16 mouse cellular contexts compared by ENCODE assay signal in genomic region chr1:178999876-179000528, GRCm38 (mm10).
DNase-seq lines count a peak whose midpoint lies in the region; ATAC-seq and TF ChIP-seq lines count a peak whose summit lies in the region.
"Had no signal": no experiment of that assay in that cellular context is flagged by ENCODE, and none has a peak within 500 bp of the region (broad histone marks: within the 10 kb centered on the region; RNA-seq: fewer than 3 reads in every experiment).

No protein-coding gene starts in this region.

- no peaks in the 10 kb centered on the region for H3K36me3 ChIP-seq in limb, embryonic 14.5 days (ENCODE audit: control insufficient read depth, insufficient read depth, low read length)
- H3K36me3 ChIP-seq: G1E had no signal

- no peak overlapping the region for H3K27ac ChIP-seq in limb, embryonic 14.5 days (replicated peaks; ENCODE audit: low read depth, low read length)

- H3K4me3 ChIP-seq in limb, embryonic 14.5 days (replicated peaks; ENCODE audit: low read length), result no peak overlapping the region

- no peak for TF ChIP-seq POLR2A in limb, embryonic 14.5 days (IDR thresholded peaks at IDR 0.05; ENCODE audit: borderline replicate concordance, extremely low read depth, insufficient read depth, insufficient read length)

- peaks cover 15% of the 10 kb centered on the region; the same call in 1 of the 2 replicates for H3K4me1 ChIP-seq in limb, embryonic 14.5 days (ENCODE audit: control insufficient read depth, insufficient read depth, low read length)

- no peak overlapping the region for H3K9ac ChIP-seq in limb, embryonic 14.5 days (ENCODE audit: low read depth, low read length, severe bottlenecking)

- ATAC-seq in limb, embryonic 14.5 days (ENCODE audit: low FRiP score, low read depth), result peak; percentile 51

- no peak overlapping the region for H3K4me2 ChIP-seq in limb, embryonic 14.5 days (replicated peaks; ENCODE audit: low read depth, low read length, severe bottlenecking)

- H3K9me3 ChIP-seq in limb, embryonic 14.5 days (ENCODE audit: control insufficient read depth, low read length), result no peaks in the 10 kb centered on the region

- intact Hi-C loops in left cerebral cortex, postnatal 4 days (cut with DNase I), result no loop called here
- intact Hi-C loops in left cerebral cortex, postnatal 10 days (cut with DNase I), result no loop called here

- H3K27me3 ChIP-seq in limb, embryonic 14.5 days (ENCODE audit: control insufficient read depth, insufficient read depth, low read length), result no peaks in the 10 kb centered on the region

- peak; percentile 55 to 59 for DNase-seq in cerebellum, postnatal 10 days
- no peak for DNase-seq in cerebellum, postnatal 36 days
- peak; percentile 29 for DNase-seq in left cerebral cortex, postnatal 4 days
- no peak for DNase-seq in left cerebral cortex, postnatal 10 days (ENCODE audit: extremely low spot score in 1 of 2, low spot score in 2 of 2)
- DNase-seq in embryo, embryonic 10.5 days (ENCODE audit: low spot score), result peak; percentile 28
- no peak for DNase-seq in limb, embryonic 14.5 days (ENCODE audit: low spot score)
- DNase-seq in thymus, adult 18-20 months, result no peak
- DNase-seq in layer of hippocampus, postnatal 25 days (ENCODE audit: extremely low spot score in 1 of 2, low spot score in 1 of 2), result no peak
- DNase-seq: adrenal gland, postnatal 36 days; heart, adult 18-20 months; kidney, postnatal 14 days; layer of hippocampus, postnatal 36 days; liver; lung, adult 2 months; right cerebral cortex, adult 18-20 months had no signal

- WGBS in limb, embryonic 14.5 days, result 55% methylated on average over 9 of the region's 9 CpGs

Comparison
In these comparisons a context has a peak if more than half of its experiments do, and no peak if none do; other contexts are left out.
1. DNase-seq: peak in cerebellum, postnatal 10 days (2 of 2), left cerebral cortex, postnatal 4 days (single experiment) and embryo, embryonic 10.5 days (single experiment); none in cerebellum, postnatal 36 days (0 of 2), left cerebral cortex, postnatal 10 days (0 of 2), limb, embryonic 14.5 days (single experiment), thymus, adult 18-20 months (0 of 2) and layer of hippocampus, postnatal 25 days (0 of 2).